Mouse (Mus musculus): ENCODE data around the gene Mars.

Gene Mars

DNA sequence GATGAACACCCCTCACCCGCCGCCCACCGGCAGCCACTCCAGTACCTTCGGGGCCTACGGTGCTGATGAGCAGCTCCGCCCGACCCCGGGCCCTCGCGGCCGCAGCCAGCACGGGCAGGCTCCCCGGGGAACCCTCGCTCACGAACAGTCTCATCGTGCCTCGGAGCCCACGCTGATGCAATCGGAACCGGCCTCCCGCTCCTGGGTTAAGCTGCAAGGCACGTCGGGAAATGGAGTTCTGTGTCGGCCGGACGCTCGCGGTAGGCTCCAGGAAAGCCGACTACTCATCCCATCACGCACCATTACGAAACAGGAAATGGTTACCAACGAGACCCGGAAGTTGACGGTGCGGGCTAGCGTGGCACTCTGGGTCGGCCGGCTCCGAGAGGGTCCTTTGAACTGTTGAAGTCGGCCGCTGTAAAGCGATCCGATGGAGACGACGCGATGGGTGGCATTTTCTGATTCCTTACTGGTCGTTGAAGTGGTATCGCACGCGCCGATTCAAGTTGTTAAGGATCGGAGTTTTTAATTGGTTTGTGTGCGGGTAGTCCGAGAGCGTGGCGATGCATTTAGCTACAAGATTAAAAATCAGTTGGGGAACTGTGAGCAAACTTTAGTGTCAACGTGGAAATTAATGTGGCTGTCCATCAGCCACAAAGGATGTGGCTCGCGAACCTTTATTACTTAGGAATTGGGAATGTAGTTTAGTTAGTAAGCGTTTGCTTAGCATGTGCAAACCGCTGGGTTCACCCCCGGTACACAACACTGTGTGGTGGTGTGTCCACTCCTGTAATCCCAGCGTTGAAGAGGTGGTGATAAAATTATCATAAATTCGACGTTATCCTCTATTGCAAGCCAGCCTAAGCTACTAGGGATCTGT, at the start of gene Mars:
Gene Mars, minus strand, starts transcription at position 311 of the 880 bp plus-strand sequence.
- peak; percentile 96 for DNase-seq (ENCODE audit: low spot score)

DNA sequence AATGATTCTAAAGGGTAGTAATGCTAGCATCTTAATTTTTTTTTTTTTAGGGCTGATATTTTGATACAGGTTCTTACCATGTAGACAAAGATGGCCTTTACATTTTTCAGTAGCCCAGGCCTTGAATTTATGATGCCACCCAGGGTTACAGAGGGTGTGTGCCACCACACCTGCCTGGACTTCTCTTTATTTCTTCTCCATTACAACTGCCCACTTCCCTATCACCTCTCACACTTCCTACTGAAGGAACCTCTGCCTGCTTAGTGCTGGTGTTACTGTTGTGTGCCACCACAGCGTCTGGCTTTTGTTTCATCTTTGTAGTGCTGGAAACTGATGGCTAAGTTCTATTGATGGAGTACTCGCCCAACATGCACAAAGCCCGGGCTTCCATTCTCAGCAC, 49.1 kb upstream of the Mars start:
- no peak for DNase-seq (ENCODE audit: low spot score)

GRCm38 (mm10) chr10:127355336-127355735, 43.8 kb upstream of the Mars start:
- DNase-seq (ENCODE audit: low spot score): no peak

DNA sequence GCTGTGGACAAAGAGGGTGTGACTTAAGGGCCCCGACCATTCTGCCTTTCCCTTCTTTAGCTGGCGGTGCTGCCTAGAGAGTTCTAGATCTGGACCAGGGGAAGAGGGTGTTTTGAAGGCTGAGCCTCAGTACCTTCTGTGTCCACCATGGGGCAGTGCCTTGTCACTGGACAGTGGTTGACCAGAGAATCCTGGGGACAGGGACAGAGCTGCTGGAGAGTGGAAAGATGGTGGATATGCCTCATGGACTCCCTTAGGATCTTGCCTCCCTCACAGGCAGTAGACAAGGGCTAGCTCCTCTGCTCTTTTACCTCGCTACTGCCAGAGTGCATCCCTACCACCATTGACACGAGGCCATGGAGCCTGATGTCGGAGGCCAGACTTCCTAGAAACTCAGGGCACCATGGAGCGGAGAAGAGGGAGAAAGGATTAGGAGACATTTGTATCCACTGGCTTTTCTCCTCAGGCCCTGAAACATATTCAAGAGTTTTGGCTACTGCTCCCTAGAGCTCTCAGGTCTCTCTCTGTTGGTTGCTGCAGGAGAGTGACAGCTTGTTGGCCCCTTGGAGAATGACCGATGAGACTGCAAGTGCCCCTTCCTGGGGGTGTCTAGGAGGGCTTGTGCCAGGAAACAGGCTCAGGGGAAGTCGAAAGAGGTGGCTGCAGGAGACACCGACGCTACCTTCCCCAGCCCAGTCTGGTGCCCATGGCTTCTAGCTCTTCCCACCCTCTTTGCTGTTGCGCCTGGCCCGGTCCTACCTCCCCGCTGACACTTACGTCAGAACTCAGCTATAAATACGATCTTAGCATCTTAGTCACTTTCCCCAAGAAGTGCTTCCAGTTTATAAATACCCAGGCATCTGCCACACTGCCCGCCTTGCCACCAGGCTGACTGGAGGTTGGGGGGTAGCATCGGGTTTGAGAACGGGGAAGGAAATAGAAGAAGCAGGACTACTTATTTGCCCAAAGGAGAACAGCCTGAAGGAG, 42.6 kb upstream of the Mars start, which contains the start of gene Inhbe:
Gene Inhbe, minus strand, starts transcription at position 503 of the 987 bp plus-strand sequence.
- DNase-seq (ENCODE audit: low spot score): no peak

- no peak for DNase-seq (ENCODE audit: low spot score)
Measured at GRCm38 (mm10) chr10:127352766-127353165, 41.2 kb upstream of the Mars start.

DNA sequence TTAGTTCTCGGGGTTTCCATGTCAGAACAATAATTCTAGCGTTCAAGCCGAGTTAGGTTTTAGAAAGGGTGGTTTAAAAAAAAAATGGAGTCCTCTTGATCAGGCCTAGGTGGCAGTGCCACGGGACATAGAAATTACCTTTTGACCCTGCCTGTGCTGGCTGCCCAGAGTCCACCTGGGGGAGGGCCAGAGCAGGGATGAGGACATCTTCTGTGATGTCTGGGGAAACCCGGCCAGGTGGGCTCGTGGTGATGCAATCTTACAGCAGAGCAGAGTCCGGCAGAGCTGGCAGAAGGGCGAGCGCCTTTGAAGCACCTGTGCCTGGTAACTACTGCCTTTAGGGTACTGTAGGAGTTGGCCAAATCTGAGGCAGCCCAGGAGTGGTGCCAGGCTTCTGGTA, 40.6 kb upstream of the Mars start:
- DNase-seq (ENCODE audit: low spot score): no peak

DNA sequence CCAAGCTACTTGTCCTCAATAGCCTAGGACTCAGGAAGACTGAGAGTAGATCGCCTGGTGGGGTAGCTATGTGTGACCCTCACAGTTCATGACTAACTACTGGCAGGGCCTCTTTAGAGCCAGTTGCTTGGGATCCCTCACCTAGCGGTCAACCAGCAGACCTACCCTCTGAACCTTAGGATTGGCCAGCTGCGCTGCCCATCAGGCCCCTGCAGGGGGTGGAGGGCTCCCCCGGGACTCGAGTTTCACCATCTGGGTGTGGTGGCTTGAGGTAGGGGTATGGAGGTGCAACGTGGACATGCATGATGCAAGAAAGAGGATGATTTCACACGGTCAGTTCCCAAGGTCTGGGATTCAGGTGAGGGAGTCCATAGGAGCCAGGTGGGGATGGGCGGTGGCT, 40.1 kb upstream of the Mars start:
- DNase-seq (ENCODE audit: low spot score): no peak

DNA sequence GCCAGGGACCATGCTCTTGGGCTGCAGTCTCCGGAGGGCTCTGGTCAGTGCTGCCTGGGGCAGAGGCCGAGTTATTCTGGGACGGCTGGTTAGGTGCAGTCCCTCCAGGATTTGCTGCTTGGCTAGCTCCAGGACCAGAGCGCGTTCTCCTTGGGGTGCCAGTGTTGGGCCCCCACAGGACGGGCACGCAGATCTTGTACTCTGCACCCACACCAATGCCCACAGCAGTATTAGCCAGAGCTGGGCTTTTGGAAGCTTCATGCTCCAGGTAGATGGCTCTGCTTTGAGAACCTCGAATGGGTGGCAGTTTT, 39.7 kb upstream of the Mars start:
- no peak for DNase-seq (ENCODE audit: low spot score)

DNA sequence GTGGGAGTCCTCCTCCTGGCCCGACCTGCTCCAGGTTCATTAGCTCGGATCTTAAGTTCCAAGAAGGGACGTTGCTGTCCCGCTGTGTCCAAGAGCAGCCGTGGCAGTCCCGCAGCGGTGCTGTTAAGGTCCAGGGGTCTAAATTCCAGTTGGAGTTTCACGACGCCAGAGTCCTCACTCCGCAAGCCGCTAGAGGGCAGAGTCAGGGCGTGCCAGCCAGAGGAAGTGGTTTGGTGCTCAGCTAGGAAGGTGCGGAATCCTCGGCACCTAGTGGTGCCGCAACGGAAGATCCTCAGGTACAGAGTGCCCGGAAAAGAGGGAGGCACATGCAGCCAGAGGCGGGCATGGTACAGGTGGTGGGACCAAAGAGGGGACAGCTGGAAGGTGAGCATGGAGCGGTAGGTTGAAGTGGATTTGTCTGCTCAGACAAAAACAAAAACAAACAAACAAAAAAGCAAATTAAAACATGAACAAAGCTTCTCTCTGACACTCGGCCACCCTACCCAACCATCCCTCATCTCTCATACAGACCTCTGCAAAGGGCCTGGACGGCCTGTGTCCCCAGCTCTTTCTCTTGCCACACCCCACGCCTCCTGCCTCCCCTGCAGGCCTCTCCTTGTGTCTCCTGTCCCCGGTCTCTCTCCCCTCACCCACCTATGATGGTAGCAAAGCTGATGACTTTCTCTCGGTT, 39.2 kb upstream of the Mars start:
- DNase-seq (ENCODE audit: low spot score): peak; percentile 79

GRCm38 (mm10) chr10:127349810-127350209, 38.2 kb upstream of the Mars start:
- no peak for DNase-seq (ENCODE audit: low spot score)

- DNase-seq (ENCODE audit: low spot score): no peak
Measured at GRCm38 (mm10) chr10:127348957-127349356, 37.4 kb upstream of the Mars start.

DNA sequence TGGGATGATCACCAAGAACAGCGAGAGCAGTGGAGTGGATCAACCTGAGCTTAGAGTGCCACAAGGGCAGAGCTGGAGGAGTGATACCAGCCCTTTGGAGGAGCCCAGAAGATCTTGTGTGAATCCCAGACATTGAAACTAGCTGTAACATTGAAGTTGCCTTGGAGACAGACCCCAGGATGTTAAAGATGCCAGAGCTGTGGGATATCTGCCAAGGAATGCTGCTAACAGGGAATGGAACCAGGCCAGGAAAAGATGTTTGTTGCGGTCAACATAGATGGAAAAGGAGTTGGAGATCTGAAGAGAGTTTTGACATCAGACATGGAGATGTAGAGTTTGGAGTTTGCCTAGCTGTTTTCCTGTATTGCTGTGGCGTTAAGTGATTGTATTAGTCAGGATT, 34.6 kb upstream of the Mars start:
- no peak for DNase-seq (ENCODE audit: low spot score)

DNA sequence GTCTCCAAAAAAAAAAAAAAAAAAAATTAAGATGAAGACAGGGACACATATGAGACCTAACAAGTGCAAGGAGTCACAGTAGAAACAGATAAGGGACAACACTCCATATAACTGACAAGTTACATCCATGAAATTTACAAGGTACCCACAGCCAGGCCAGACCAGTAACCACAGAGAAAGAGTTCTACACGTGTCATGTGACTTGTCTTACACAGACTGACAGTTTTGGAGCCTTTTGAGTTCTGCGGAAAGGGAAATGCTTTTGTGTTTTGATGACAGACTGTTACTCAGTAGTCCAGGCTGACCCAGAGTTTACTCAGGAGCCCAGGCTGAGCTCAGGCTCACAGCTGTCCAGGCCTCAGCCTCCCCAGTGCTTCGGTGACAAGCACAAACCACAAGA, 31.4 kb upstream of the Mars start:
- DNase-seq (ENCODE audit: low spot score): no peak

DNA sequence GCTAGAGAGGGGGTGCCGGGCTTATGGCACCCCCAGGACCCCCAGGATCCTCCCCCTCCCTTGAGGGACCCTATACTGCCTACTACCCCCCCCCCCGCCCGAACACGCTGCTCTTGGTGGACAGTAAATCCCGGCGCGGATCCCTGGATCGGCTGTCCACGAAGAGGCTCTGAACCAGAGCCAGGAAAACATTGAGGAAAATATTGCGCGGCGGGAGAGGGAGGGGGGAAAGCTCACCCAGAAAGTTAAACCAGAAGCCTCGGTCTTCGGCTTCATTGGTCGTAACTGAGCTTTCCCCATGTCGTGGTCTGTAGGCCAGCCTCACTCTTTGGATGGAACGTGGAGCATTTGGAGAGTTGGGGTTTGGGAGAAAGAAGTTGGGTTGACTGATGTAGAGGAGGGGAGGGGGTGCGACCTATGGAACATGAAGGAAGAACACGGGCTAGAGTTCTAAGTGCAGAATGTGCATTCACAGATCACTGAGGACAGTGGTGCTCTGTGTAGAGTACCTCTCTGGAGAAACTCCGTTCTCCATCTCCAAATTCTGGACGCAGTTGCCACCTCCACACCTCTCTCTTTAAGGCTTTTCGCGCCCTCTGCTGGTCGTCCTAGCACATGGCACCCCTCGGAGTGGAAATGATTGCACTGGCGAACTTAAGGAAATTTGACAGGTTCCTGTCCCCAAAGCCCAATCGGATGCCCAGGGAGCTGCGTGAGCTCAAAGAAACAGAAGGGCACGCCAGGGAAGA, 30.5 kb upstream of the Mars start, which contains the start of gene Gli1:
Gene Gli1, minus strand, starts transcription at position 84 of the 749 bp plus-strand sequence.
- DNase-seq (ENCODE audit: low spot score): peak; percentile 78

- no peak for DNase-seq (ENCODE audit: low spot score)
Measured at GRCm38 (mm10) chr10:127341360-127341690, 29.7 kb upstream of the Mars start.

DNA sequence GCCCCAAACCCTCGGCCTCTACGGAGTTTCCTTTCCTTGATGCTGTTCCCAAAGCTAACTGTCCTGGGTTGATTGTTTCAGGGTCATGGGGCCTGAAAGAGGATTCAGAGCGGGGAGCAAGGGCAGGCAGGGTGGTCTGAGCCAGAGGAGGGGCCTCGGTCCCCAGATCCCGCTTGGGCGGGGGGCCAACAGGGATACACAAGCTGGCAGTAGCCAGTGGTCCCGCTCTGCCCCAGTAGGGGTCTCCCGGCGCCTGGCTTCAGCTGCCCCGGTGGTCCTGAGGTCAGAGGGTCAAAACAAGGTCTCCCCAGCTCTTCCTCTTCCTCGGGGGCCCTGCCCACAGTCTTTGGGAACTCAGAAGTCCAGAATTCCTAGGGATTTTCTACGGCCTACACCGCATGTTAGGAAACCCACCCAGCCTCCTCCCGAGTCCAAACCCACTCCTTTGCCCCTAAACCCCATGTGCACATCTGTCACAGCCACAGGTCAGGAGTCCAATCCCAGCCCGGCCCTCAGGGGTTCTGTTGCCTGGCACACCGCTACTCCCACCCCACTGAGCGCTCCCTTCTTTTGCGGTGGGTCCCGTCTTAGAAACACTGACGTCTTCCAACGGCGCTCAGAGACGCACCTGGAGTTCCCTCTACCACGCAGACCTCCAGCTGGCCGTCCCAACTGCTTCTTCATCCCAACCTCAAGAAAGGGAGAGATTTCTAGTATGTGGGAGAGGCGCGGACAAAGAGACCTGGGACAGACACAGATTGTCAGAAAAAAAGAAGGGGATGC, 29.2 kb upstream of the Mars start:
- no peak for DNase-seq (ENCODE audit: low spot score)

GRCm38 (mm10) chr10:127339683-127340576, 28.3 kb upstream of the Mars start:
- DNase-seq (ENCODE audit: low spot score): no peak

DNA sequence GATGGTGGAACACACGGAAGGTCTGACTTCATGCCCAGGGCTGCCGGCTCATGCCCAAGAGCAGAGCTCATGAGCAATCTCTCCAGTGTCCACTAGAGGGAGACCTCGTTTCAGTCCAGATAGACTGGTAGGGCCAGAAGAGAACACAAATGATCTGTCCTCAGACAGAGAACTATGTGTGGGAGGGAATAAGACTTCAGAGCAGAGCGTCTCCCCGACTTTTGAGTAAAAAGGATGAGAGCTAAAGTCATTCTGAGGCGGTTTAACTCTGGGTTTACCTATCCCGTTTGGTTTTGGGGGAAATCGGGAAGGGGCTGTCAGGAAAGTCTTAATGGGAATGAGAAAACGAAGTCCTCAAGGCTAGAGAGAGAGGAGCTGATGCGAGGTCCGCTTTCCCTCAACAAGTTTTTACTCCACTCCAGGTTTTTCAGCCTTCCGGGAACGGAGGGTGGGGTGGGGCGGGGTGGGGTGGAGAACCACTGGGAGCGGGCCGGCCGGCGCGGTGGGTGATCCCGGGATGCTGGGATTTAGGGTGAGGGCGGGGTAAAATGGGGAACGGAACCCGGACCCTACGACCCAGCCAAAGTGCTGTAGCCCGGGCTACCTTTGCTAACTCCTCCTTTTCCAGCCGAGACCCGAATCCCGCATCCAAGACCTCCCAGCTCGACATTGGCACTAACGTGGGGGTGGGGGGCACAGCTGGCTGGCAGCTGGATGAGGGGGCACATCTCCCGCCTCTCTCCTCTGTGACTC, 27.5 kb upstream of the Mars start:
- peak; percentile 86 for DNase-seq (ENCODE audit: low spot score)

DNA sequence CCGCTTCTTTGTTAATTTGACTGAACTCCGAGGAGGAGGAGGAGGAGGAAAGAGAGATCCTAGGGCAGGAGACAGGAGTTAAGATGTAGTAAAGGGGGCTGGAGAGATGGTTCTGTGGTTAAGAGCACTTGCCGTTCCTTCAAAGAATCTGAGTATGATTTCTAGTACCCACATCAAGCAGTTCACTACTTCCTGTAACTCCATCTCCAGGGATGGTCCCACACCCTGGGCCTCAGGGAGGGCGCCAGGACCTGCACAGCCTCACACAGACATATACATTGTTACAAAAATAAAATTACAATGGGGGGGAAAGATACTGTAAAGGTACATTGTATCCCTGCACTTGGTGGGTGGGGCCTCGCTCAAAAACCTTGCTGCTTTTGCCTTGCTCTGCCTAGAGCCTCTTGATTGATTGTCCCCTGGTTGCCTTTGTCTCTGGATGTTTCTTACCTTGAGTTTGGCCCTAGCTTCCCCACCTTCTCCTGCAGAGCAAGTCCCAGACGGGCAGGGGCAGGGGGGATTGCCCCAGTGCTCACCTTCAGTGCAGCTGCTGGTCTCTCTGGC, 26.0 kb upstream of the Mars start:
- DNase-seq (ENCODE audit: low spot score): peak; percentile 45

All from T-cell, adult 2 months (primary cell).